Mouse (Mus musculus) kidney, adult 9 months (tissue): ENCODE data around the gene Pm20d1.
A peak's percentile ranks its signal among the peaks of the same experiment; 100 is the strongest.
"Not testable (repeated sequence)": the region's sequence is repeated elsewhere in the genome, so short reads cannot be mapped to it uniquely, and the experiment has no call there.

Experiments
- DNase-seq: peaks from one replicate; pipeline ENCODE4 v3.0.0; 2022

Pm20d1 gene

GRCm38 (mm10) chr1:131795171-131795570 is 2.0 kb upstream of the Pm20d1 start:
- DNase-seq = peak; percentile 54

DNA sequence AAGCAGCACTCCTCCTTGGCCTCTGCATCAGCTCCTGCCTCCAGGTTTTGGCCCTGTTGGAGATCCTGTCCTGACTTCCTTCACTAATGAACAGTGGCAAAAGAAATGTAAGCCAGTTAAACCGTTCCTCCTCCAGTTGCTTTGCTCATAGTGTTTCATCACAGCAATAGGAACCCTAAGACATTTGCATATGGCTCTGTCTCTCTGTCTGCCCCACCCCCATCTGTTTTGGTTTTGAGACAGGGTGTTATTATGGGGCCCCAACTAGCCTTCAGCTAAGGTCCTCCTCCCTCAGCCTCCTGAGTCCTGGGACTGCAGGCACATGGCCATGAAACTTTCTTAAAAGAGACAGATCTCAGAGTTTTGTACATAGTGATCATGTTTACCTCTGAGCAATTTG is 2.8 kb downstream of the Pm20d1 start:
- DNase-seq = no peak

GRCm38 (mm10) chr1:131801071-131801470 is 3.9 kb downstream of the Pm20d1 start:
- DNase-seq = no peak

- no peak for DNase-seq
Observed at GRCm38 (mm10) chr1:131802652-131803051, 5.5 kb downstream of the Pm20d1 start.

DNA sequence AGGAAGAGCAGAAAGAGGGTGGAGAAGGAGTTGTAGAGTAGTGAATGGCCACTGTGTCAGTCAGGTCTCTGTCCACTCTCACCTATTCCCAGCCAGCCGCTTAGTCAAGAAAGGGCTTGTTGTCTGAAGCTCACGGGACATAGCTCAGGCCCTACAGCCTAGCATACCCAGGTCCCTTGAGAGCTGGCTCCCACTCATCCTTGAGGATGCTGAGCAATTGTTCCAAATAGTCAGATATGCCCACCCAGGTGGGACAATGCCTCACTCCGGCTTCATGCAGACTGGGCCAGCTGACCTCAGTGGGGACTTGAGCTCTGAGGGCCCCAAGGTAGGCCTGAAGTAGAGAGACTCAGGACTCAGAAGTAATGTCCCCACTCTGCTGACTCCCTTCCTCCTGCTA is 7.0 kb downstream of the Pm20d1 start:
- no peak for DNase-seq

- no peak for DNase-seq
Observed at GRCm38 (mm10) chr1:131808986-131809385, 11.8 kb downstream of the Pm20d1 start.

DNA sequence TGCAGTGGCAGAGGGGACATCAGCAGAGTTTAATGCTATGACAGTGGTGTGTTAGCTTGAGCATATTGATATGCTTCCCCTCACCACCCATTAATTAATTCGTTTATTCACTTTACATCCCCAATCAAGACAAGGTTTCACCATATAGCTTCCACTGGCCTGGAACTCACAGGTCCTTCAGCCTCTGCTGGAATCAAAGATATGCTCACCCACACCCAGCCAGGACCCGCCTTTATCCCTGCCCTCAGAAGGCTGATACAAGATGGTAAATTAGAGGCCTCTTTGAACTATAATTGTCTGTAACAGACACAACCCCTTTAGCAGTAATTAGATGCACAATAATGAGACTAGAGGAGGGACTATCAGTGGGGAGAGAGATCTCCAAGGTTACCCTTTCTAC is 12.5 kb downstream of the Pm20d1 start:
- DNase-seq = no peak

GRCm38 (mm10) chr1:131811393-131811792 is 14.2 kb downstream of the Pm20d1 start:
- no peak for DNase-seq

GRCm38 (mm10) chr1:131812006-131812405 is 14.8 kb downstream of the Pm20d1 start:
- DNase-seq = no peak

- DNase-seq = no peak
Observed at GRCm38 (mm10) chr1:131812631-131813295, 15.6 kb downstream of the Pm20d1 start.

DNA sequence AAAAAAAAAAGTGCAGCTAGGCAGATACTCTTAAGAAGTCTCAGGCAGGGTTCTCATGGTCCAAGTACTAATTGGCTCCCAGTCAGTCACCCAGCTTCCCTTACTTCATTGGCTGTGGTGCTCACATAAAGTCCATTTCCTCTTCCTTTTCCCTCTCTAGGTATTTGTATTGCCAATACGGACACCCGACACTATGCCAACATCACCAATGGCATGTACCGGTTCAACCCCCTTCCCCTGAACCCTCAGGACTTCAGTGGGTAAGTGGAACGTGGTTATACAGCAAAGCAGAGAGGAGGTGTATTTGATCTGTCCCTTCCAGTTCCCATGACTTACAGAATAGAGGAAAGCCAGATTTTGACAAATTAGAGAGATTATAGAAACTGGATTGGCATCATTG is 16.6 kb downstream of the Pm20d1 start:
- DNase-seq = no peak

DNA sequence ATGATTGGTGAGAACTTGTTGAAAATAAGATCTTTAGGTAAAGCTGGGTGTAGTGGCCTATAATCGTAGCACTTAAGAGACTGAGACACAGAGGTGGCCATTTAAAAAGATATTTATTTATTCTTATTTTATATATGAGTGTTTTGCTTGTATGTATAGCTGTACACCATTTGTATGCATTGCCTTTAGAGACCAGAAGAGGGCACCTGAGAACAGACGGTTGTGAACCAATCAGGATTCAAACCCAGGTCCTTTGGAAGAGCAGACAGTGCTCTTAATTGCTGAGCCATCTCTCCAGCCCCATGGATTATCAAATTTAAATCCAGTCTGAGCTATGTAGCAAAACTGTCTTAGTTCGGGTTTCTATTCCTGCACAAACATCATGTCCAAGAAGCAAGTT is 17.0 kb downstream of the Pm20d1 start:
- no peak for DNase-seq

DNA sequence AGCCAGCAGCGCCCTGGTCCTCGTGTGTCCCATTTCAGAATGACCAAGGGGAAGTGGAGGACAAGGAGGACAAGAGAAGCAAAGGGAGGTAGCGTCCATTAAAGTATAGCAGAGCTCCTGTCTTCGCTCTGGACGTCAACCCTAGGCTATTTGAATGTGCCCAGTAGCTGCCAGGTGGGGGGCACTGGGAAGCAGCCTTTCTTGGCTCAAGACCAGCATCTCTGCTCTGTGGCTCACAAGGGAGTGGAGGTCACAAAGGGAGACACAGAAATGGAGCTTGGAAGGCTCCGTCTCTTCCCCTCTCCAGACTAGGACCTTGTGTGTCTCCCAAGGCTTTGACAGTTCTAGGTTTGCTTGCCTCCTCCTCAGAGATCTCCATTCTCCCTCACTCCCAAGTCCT is 19.7 kb downstream of the Pm20d1 start:
- DNase-seq = no peak

GRCm38 (mm10) chr1:131820353-131820752 is 23.2 kb downstream of the Pm20d1 start:
- DNase-seq = not testable (repeated sequence)

DNA sequence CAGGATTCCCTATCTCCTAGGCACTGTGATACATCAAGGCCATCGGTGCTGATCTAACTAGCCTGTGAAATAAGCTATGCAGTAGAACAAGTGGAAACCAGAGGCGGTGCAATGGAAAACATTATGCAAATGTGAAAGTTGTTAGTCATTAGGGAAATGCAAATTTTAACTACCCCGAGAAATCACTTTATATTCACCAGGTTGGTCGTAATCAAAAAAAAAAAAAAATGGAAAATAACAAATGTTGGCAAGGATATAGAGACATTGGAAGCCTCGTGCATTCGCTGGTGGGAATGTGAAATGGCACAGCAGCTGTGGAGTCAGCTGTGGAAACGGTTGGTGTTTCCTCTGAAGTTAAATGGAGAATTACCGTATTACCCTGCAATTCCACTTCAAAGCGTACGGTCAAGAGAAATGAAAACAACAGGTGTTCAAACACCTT is 23.7 kb downstream of the Pm20d1 start:
- DNase-seq = no peak

- no peak for DNase-seq
Observed at GRCm38 (mm10) chr1:131822292-131822691, 25.1 kb downstream of the Pm20d1 start.

DNA sequence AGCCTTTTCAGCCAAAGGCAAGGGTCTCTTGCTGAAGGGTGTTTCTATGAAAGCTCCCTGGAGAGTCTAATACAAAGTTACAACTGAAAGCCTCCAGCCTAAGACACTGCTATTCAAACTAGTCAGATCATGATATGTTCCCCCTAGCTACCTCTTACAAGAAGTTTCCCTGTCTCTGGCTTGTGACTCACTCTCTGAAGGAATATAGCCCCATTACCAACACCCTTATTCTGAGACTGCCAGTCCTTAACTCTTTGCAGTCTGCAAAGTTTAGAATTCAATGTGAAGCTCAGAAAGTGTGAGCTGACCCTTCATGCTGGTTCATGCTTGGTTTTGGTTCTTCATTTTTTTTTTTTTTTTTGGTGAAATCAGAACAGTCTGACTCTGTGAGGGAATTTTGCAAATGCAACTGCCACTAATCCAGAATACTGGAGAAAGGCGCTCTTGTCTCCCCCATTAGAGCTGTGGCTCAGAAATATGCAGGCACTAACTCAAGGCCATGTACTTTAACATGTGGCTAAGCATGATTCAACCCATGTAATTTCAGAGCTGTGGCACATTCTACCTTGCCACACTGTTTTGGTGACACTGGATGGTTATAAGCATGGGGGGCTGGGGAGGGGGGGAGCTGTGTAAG is 25.8 kb downstream of the Pm20d1 start:
- no peak for DNase-seq

DNA sequence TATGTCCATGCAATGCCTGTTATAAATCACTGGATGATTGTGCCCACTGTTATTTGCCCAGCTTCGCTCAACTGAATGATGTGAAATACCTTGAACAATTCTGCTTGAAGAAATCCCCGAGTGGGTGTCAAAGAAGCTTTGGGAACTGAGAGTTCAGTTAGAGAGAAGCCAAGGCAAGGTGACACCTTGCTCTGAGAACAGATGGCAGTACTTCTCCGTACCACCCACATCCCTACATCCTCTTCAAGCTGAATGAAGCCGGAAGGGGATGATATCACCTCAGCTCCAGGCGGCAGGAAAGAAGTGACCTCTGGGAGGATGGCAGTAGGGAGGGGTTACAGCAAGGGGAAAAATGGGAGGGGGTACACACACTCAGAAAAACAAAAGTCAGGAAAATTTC is 26.4 kb downstream of the Pm20d1 start:
- no peak for DNase-seq

DNA sequence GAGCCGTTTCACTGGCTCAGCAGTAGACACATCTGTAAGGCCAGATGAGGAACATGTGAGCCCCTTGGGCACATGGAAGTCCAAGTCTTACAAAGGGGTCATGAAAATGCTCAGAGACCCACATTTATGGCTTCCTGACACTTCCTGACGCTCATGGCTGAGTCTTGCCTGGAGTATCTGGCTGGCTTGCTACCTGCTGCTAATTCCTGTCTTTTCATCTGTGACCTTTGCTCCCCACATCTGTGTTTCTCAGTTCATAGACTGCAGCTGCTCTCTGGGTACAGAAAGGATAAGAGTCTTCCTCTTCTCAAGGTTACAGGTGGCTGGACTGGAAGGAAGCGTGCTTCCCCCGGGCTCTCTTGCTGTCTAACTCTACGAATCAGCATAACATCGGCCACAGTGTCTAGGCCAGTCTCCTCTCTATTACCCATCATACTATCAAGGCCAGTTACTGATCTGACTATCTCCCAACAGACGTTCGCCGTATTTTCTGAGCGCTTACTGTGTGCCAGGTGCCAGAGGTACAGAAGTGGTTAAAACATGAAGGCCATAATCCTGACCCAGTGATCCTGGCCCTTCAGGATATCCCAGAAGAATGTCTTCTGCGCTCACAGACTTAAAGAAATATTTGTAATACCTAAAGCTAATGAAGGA is 27.5 kb downstream of the Pm20d1 start:
- DNase-seq = no peak

DNA sequence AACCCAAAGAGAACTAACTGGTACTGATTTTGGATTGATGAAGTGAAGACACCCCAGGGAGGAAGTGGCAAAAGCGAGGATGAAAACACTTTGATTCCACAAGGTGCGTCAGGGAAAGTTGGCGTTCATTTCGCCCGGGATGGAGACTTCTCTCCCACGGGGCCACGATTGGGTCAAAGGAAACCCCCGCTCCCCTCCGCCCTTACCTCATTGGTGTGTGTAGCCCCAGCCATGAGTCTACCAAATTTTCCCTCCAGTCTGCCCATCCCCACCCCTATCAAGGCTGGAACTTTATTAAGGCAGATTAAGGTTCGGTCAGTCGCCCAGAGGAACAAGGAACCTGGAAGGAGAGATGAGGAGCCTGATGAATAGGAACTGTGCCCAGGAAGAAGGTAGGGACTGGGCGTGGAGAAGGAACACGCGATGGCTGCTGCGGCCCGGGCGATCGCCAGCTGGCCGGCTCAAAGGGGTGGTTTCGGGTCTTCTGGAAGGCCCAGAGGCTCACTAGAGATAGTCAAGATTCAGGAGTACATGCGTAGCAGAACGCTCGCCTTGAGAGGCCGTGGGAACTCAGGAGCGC is 30.1 kb downstream of the Pm20d1 start, which contains the start of gene Slc41a1:
Slc41a1 (plus strand) TSS at position 287 of the 580 bp plus-strand sequence.
- DNase-seq = no peak

DNA sequence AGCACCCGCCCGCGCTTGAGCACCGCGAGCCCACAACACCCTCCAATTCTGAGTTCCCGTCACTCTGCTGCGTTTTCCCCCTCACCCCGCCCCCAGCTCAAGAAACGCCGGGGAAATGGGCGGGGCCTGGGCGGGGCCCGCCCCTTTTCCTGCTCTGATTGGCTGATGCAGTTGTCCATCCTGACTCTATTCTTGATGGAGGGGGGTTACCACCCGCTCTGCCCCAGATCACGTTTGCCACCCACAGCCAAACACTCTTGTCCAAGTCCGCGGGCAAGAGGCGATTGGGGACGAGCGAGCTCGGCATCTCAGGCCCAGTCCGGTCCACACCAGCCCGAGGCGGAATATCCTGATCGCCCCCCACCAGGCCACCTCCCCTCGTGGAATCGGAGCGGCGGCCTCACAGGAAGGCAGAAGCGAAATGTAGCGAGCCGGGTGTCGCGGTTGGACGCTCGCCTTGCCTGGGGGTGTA is 30.6 kb downstream of the Pm20d1 start:
- DNase-seq = peak; percentile 96

DNA sequence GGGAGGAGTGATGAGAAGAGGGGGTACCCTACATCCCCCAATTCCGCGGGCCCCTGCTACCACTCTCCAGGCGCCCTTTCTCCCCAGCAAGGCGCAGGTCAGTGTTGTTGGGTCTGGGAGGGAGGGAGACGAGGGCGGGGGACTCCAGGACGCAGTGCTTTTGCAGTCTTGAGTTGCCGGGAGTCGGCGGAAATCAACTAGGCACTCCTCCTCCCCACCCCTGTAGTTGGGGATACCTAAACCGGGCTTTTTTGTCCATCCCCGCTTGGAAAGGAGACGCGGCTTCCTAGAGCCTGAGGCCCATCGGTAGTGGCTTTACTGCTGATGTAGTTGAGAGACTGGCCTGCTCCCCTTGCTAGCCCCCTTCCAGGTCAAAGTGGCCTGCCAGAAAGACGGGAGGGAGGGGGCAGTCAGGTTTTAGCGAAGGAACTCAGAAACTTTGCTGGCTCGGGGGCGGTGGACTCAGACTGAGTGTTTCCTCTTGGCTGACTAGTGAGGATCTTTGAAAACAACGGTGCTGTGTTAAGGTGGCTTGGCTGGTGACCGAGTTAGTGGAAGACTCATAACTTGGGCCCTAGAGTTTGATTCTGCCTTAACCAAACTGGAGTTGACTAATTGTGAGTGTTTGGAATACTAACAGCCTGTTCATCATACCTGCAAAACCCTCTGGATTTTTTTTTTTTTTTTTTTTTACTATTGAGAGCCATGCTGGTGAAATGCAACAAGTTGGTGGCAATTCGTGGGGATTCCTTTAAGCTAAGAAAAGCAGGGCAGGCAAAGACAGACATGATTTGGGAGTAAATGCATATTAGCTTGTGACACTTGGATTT is 31.3 kb downstream of the Pm20d1 start:
- DNase-seq = no peak

DNA sequence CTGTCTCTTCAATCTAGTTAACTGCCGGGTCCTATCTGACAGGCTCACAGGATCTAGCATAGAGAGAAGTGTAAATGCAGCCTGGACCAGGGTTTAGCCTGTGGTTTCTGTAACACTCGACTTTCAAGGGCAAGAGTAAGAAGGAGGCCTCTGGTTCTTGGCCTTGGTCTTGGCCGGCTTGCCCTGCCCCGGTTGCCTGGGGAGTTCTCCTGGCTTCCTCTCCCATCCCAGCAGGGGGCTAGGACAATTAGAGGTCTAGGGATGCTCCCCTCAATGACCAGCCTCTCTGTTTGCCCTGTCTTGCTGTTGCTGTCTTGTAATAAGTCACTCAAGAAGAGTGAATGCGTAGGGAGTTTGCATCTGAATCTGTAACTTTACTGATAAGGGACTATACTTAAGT is 32.1 kb downstream of the Pm20d1 start:
- DNase-seq = no peak
